Mouse (Mus musculus) liver, embryonic 11.5 days (tissue): ENCODE measurements around the gene Best2. TPM values are rescaled to one million over a fixed set of nuclear protein-coding genes. Genes with fewer than 3 reads are reported as not detected.
A peak's percentile ranks its signal among the peaks of the same experiment; 100 is the strongest.

Experiments
- ATAC-seq: fragments of 200-750 bp; cut with Nextera tagmentation; replicated peaks from 2 replicates; pipeline ENCODE4 v1.8.0; 2017; ENCODE audit warnings: moderate number of reproducible peaks, mild to moderate bottlenecking, moderate TSS enrichment, moderate library complexity; ENCODE audit not compliant: low FRiP score
- DNase-seq: peaks from one replicate; pipeline ENCODE4 v3.0.0-alpha.2; 2017; ENCODE audit warnings: low spot score
- H3K27ac ChIP-seq: fragments of 300-500 bp; sonication (generic); 2 replicates; pipeline ENCODE4 v1.5.1; 2014; ENCODE audit warnings: mild to moderate bottlenecking, low read depth, low read length, control low read depth
- H3K27me3 ChIP-seq: fragments of 300-500 bp; sonication (generic); replicated peaks from 2 replicates; pipeline ENCODE4 v1.6.1; 2014; ENCODE audit warnings: low read length, mixed read lengths; ENCODE audit not compliant: control insufficient read depth, insufficient read depth
- H3K36me3 ChIP-seq: fragments of 300-500 bp; sonication (generic); 2 replicates; pipeline ENCODE4 v1.6.1; 2014; ENCODE audit warnings: mild to moderate bottlenecking, low read length, moderate library complexity, mixed read lengths; ENCODE audit not compliant: control insufficient read depth, insufficient read depth
- H3K4me1 ChIP-seq: fragments of 300-500 bp; sonication (generic); replicated peaks from 2 replicates; pipeline ENCODE4 v1.6.1; 2014; ENCODE audit warnings: low read length, mixed read lengths; ENCODE audit not compliant: control insufficient read depth, insufficient read depth
- H3K4me2 ChIP-seq: fragments of 300-500 bp; sonication (generic); 2 replicates; pipeline ENCODE4 v1.6.1; 2014; ENCODE audit warnings: mild to moderate bottlenecking, control low read depth, moderate library complexity
- H3K4me3 ChIP-seq: fragments of 300-500 bp; sonication (generic); 2 replicates; pipeline ENCODE4 v1.5.1; 2014; ENCODE audit warnings: low read depth, low read length, control low read depth
- H3K9ac ChIP-seq: fragments of 300-500 bp; sonication (generic); 2 replicates; pipeline ENCODE4 v1.6.1; 2014; ENCODE audit warnings: low read depth, low read length, control low read depth
- H3K9me3 ChIP-seq: fragments of 300-500 bp; sonication (generic); 2 replicates; pipeline ENCODE4 v1.6.1; 2016; ENCODE audit warnings: low read length, inconsistent platforms, mixed read lengths; ENCODE audit not compliant: control insufficient read depth
- WGBS: fragments of 180-500 bp; shearing (Covaris S2); extraction: QIAGEN DNeasy Blood & Tissue Kit; methylation state at CpG from one replicate; pipeline ENCODE4 v1.1.7; 2014; 5-methylcytosine and 5-hydroxymethylcytosine counted together
- polyA plus RNA-seq: library from polyadenylated mRNA; unstranded; fragments of >200 nt; fragmentation: Nextera tagmentation; extraction: Ambion mirVana; gene quantifications from 2 replicates; pipeline ENCODE4 v1.2.1, GENCODE M21; 2014

Gene Best2
- polyA plus RNA-seq, 1 experiment from 2014 or later: not detected

DNA sequence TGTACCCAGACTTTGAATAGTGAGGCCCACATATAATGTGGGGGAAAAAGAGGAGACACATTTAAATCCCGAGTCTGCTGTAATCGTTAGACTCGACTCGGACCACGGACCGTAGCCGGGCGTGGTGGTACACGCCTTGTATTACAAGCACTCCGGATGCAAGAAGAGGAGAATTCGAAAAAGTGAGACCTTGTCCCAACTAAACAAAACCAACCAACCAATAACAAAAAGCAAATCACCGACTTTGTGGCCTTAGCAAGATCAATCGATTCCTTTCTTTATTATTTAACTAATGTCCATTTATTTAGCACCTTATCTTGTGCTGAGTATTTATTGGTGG lies 13.2 kb upstream of the Best2 start:
- H3K4me1 ChIP-seq: peaks cover 35% of the 10 kb centered on the region
- H3K4me3 ChIP-seq: peak overlapping the region; percentile 100
- H3K36me3 ChIP-seq: peaks cover 39% of the 10 kb centered on the region
- 1% methylated on average over 13 of the region's 13 CpGs for WGBS
- peak overlapping the region; percentile 94 for H3K27ac ChIP-seq
- no peaks in the 10 kb centered on the region for H3K27me3 ChIP-seq
- ATAC-seq (no peak), DNase-seq (no peak)
- H3K9ac ChIP-seq: peak overlapping the region; percentile 99
- peak overlapping the region; percentile 92 for H3K4me2 ChIP-seq
- H3K9me3 ChIP-seq: no peaks in the 10 kb centered on the region

GRCm38 (mm10) chr8:85026670-85027515 lies 12.6 kb upstream of the Best2 start, which contains the start of gene Trir:
Trir (plus strand) TSS chr8:85026823.
- Histone ChIP-seq H3K9me3 (no peaks in the 10 kb centered on the region), H3K4me1 (peaks cover 35% of the 10 kb centered on the region), H3K9ac (peak within 1 kb of the TSS; percentile 99), H3K27me3 (no peaks in the 10 kb centered on the region), H3K27ac (peak within 1 kb of the TSS; percentile 94), H3K4me3 (peak within 1 kb of the TSS; percentile 100), H3K36me3 (peaks cover 37% of the 10 kb centered on the region), H3K4me2 (peak within 1 kb of the TSS; percentile 92)
- ATAC-seq (peak; percentile 83), DNase-seq (peak; percentile 93)
- under 1% methylated on average over 72 of the region's 75 CpGs for WGBS

DNA sequence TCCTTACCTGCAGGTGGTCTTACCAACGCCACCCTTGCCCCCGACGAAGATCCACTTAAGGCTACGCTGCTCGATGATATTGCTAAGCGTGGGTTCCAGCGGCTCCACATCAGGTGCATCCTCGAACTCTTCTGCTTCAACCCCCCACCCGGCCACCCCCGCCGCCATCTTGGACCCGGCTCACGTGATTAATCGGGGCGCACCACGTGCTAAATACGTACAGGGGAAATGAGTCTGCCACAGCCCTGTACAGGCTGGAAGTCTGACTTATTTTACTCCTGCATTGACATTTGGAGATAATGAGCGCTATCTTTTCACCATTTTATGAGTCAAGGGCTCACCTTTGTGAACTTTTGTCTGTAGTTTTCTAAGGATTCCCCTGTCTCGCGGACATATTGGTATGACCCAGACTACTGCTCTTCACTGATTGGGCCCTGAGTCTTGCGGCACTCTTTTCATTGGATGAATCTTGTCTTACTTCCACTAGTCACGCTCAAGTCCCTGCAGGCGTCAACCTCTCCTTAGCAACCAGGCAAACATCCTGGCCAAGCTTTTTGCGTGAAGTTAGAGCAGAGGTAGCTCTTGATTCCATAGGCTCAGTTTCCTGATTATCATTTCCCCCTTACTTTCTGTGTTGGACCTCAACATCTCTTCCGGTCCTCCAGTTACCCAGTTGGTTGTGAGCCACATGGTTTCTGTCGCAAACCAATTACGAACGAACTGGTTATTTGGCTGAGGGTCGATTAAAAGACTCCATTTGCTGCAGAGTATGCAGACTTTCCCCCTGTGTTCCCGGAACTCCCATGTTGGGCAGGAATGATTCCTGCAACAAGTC lies 11.0 kb upstream of the Best2 start, which contains the start of gene Asna1:
Gene Asna1, minus strand, starts transcription at position 184 of the 835 bp plus-strand sequence.
- H3K4me3 ChIP-seq: peak within 1 kb of the TSS; percentile 100
- H3K9me3 ChIP-seq: no peaks in the 10 kb centered on the region
- H3K4me1 ChIP-seq: peaks cover 35% of the 10 kb centered on the region
- H3K27me3 ChIP-seq: no peaks in the 10 kb centered on the region
- WGBS: 4% methylated on average over 30 of the region's 30 CpGs
- DNase-seq: peak; percentile 79
- peak within 1 kb of the TSS; percentile 94 for H3K27ac ChIP-seq
- peaks cover 37% of the 10 kb centered on the region for H3K36me3 ChIP-seq
- peak; percentile 84 for ATAC-seq
- H3K4me2 ChIP-seq: peak within 1 kb of the TSS; percentile 92
- peak within 1 kb of the TSS; percentile 84 for H3K9ac ChIP-seq

DNA sequence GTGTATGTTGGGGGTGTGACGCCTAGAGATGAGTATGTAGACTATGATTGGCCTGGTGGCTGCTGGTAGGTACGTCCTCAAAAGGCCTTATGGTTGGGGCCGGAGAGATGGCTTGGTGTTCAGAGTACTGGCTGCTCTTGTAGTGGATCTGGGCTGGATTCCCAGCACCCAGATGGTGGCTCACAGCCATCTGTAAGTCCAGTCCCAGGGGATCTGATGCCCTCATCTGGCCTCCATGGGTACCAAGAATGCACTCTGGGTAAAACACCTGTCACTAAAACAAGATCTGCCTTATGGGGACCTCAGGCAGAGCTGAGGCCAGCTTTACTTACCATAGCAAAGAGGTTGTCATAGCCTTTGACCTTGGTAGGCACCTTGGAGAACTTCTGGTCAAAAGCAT lies 9.5 kb upstream of the Best2 start:
- Histone ChIP-seq H3K27ac (no peak overlapping the region), H3K9me3 (no peaks in the 10 kb centered on the region), H3K4me1 (peaks cover 30% of the 10 kb centered on the region), H3K9ac (peak overlapping the region; percentile 84; the same call in 1 of the 2 replicates), H3K27me3 (no peaks in the 10 kb centered on the region), H3K4me3 (peak overlapping the region; percentile 100), H3K36me3 (peaks cover 34% of the 10 kb centered on the region), H3K4me2 (peak overlapping the region; percentile 92)
- WGBS: 95% methylated on average over 3 of the region's 3 CpGs
- no peak for ATAC-seq
- DNase-seq: no peak

- Histone ChIP-seq H3K27ac (no peak overlapping the region), H3K4me3 (0 out of 2 replicates have a peak overlapping the region, but pooled peaks have one; percentile 12), H3K4me2 (no peak overlapping the region), H3K9me3 (no peaks in the 10 kb centered on the region), H3K27me3 (no peaks in the 10 kb centered on the region), H3K9ac (no peak overlapping the region), H3K36me3 (peaks cover 45% of the 10 kb centered on the region), H3K4me1 (peaks cover 19% of the 10 kb centered on the region)
- DNase-seq (no peak), ATAC-seq (no peak)
- WGBS: 96% methylated on average over 3 of the region's 3 CpGs
These were observed 7.3 kb upstream of the Best2 start for GRCm38 (mm10) chr8:85021514-85022055.

DNA sequence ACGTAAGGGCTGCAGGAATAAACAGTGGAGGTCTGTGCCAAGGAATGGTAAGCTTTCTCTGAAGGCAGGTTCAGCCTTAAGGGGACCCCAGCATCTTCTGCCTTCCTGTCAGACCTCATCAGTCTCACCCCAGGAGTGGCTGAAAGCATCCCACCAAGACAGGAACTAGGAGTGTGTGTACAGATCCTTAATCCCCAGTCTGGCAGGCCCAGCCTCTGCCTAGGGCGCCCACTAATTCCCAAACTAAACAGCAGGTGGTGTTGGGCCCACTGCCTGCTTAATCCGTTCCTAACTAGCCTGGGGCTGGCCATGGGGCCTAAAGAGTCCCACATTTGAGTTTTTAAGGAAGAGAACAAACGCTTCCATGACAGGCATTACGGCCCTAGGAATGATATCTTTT lies 2.9 kb upstream of the Best2 start:
- DNase-seq (no peak), ATAC-seq (no peak)
- Histone ChIP-seq H3K4me2 (no peak overlapping the region), H3K9me3 (no peaks in the 10 kb centered on the region), H3K27me3 (peaks cover 20% of the 10 kb centered on the region), H3K27ac (no peak overlapping the region), H3K36me3 (peaks cover 35% of the 10 kb centered on the region), H3K9ac (no peak overlapping the region), H3K4me3 (no peak overlapping the region), H3K4me1 (0 out of 2 replicates have a peak, but pooled peaks cover 4% of the 10 kb centered on the region)
- WGBS: 58% methylated on average over 5 of the region's 5 CpGs

DNA sequence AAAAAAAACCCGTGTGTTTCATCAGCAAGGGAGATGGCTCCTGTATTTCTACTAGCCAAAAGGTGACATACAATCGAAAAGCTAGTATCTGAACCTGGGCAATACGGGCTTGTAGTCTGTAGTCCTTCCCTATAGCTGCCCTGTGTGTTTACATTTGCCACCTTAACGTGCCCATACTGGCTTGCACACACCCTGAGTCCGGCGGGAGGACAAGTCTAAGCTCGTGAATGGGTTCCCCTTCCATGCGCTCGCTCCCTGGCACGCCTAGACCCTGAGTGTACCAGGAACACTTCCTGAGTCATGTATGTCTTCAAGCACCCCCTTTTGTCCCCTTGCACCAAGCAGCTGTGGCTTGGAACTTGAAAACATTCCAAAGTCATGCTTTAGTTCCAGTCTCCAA lies 2.4 kb upstream of the Best2 start:
- H3K9me3 ChIP-seq: no peaks in the 10 kb centered on the region
- 0 out of 2 replicates have a peak, but pooled peaks cover 4% of the 10 kb centered on the region for H3K4me1 ChIP-seq
- WGBS: 65% methylated on average over 10 of the region's 10 CpGs
- H3K36me3 ChIP-seq: peaks cover 32% of the 10 kb centered on the region; the same call in 1 of the 2 replicates
- H3K4me3 ChIP-seq: no peak overlapping the region
- DNase-seq (no peak), ATAC-seq (no peak)
- peaks cover 23% of the 10 kb centered on the region for H3K27me3 ChIP-seq
- no peak overlapping the region for H3K27ac ChIP-seq
- no peak overlapping the region for H3K9ac ChIP-seq
- no peak overlapping the region for H3K4me2 ChIP-seq

- peak; percentile 69 for ATAC-seq
- WGBS: 6% methylated on average over 25 of the region's 26 CpGs
- H3K9ac ChIP-seq: peak overlapping the region; percentile 21
These were observed 996 bp downstream of the Best2 start for GRCm38 (mm10) chr8:85013230-85013840.

More at GRCm38 (mm10) chr8:85013230-85013840, 996 bp downstream of the Best2 start:
- Histone ChIP-seq H3K27me3 (peaks cover 45% of the 10 kb centered on the region), H3K27ac (no peak overlapping the region), H3K4me3 (peak overlapping the region; percentile 30), H3K4me1 (0 out of 2 replicates have a peak, but pooled peaks cover 4% of the 10 kb centered on the region), H3K4me2 (peak overlapping the region; percentile 64), H3K9me3 (no peaks in the 10 kb centered on the region), H3K36me3 (peaks cover 5% of the 10 kb centered on the region; the same call in 1 of the 2 replicates)
- DNase-seq: peak; percentile 66
